Mouse (Mus musculus): ENCODE data around the gene Rab44. TPM values are rescaled to one million over a fixed set of nuclear protein-coding genes. Genes with fewer than 3 reads are reported as not detected.

Rab44 gene
- polyA plus RNA-seq (2017; shearing (Covaris generic)) = under 1 TPM; 0.18 to 0.69 TPM

GRCm38 (mm10) chr17:29113591-29114352, at the start of gene Rab44:
Rab44 (plus strand) TSS chr17:29114145.

GRCm38 (mm10) chr17:29090776-29091175, 23.2 kb upstream of the Rab44 start, which contains the start of gene Cdkn1a:
Cdkn1a (plus strand) TSS chr17:29090976.

Other genes starting within 250 kb of the Rab44 start
- 1 to 10 TPM in 1 of 2 experiments, under 1 TPM in 1; 0.80 to 1.8 TPM for gene 4930539E08Rik, start 198.8 kb upstream of the Rab44 start, polyA plus RNA-seq (2017; shearing (Covaris generic))
- not detected for gene Pxt1, start 170.3 kb upstream of the Rab44 start, polyA plus RNA-seq (2017; shearing (Covaris generic))
- gene Kctd20, start 162.2 kb upstream of the Rab44 start, polyA plus RNA-seq (2017; shearing (Covaris generic)) = 10 to 100 TPM; 59.6 to 83.2 TPM
- 100 to 1,000 TPM; 253 to 316 TPM for gene Stk38, start 106.2 kb upstream of the Rab44 start, polyA plus RNA-seq (2017; shearing (Covaris generic))
- gene Srsf3, start 81.5 kb upstream of the Rab44 start, polyA plus RNA-seq (2017; shearing (Covaris generic)) = 100 to 1,000 TPM; 435 to 483 TPM
- gene Cdkn1a, start 23.2 kb upstream of the Rab44 start, polyA plus RNA-seq (2017; shearing (Covaris generic)) = 10 to 100 TPM in 1 of 2 experiments, 1 to 10 TPM in 1; 7.9 to 10.7 TPM
- under 1 TPM; 0.59 to 0.91 TPM for gene Cpne5, start 124.0 kb downstream of the Rab44 start, polyA plus RNA-seq (2017; shearing (Covaris generic))
- 100 to 1,000 TPM in 1 of 2 experiments, 10 to 100 TPM in 1; 88.1 to 114 TPM for gene Ppil1, start 150.0 kb downstream of the Rab44 start, polyA plus RNA-seq (2017; shearing (Covaris generic))
- 100 to 1,000 TPM; 118 to 172 TPM for gene BC004004, start 154.6 kb downstream of the Rab44 start, polyA plus RNA-seq (2017; shearing (Covaris generic))
- under 1 TPM in 1 of 2 experiments, not detected in 1; 0.10 TPM for gene Pi16, start 203.5 kb downstream of the Rab44 start, polyA plus RNA-seq (2017; shearing (Covaris generic))
- gene Mtch1, start 233.8 kb downstream of the Rab44 start, polyA plus RNA-seq (2017; shearing (Covaris generic)) = 100 to 1,000 TPM; 122 to 156 TPM
- gene Fgd2, start 246.8 kb downstream of the Rab44 start, polyA plus RNA-seq (2017; shearing (Covaris generic)) = 1 to 10 TPM; 3.5 to 4.1 TPM